Mouse (Mus musculus): ENCODE results near the gene Stag2. TPM values are rescaled to one million over a fixed set of nuclear protein-coding genes. Genes with fewer than 3 reads are reported as not detected.

The Stag2 gene
- polyA plus RNA-seq, 1 experiment from 2014 or later, result 41.0 TPM

DNA sequence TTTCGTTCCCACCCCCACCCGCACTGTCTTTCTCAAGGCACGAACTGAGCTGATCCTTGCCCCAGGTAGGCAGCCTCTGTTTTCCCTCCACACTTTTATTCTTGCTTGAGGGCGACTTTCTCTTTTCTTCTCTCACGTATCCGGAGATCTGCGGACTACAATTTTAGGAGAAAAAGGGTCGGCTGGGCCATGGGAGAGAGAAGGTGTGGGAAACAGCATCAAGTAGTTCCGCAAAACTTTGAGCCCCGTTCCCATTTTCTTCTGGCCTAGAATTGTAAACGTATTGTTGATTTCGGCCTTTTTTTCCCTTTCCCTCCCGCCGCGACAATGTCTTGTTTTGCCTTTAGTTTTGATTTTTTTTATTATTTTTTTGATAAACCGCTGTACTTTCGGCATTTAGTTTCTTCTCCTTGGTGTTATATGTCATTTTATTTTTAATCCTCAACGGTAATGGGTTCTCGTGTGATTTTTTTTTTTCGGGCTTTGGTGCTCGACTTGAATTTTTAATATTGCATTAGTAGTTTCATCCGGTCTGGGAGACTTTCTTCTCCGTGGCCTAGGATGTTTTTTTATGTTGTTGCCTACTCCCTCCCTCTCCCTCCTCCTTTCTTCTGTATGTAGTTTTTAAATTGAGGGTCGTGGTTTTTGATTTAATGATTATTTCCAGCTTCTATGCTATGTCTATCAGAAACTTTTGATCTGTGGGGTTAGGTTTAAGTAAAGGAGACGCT, 2.1 kb downstream of the Stag2 start:
- 13% methylated on average over 25 of the region's 25 CpGs for WGBS
- no peaks in the 10 kb centered on the region for H3K36me3 ChIP-seq (ENCODE audit: poor library complexity, severe bottlenecking)
- ATAC-seq, result no peak
- peaks cover 5% of the 10 kb centered on the region; the same call in 1 of the 2 replicates for H3K4me1 ChIP-seq
- H3K4me3 ChIP-seq, result peak overlapping the region; percentile 56
- H3K4me2 ChIP-seq, result peak overlapping the region; percentile 57
- H3K27me3 ChIP-seq, result no peaks in the 10 kb centered on the region
- peak overlapping the region; percentile 67 for H3K9ac ChIP-seq
- H3K27ac ChIP-seq, result peak overlapping the region; percentile 99
- H3K9me3 ChIP-seq (replicated peaks), result no peaks in the 10 kb centered on the region

DNA sequence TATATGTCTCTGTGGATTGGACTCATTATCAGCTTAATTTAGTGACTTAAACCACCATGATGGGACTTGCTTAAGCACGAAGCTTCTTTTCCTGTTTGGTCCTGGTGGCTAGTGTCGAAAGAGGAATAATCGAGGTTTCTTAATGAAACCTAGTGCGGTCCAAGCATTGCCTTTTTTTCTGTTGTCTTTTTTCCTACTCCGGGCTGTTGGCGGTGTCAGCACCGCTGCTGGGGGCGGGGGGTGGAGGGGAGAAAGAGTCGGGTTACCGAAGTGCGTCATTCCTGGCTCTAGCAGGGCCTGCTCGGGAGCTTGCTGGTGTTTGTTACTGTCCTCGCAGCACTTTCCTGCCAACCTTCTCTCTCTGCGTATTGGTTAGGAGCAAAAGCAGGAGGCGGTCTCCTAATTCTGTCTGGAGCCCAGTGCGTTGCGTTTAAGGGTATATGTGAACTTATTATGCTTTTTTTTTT, 2.8 kb downstream of the Stag2 start:
- 13% methylated on average over 17 of the region's 17 CpGs for WGBS
- H3K4me3 ChIP-seq, result peak overlapping the region; percentile 56
- ATAC-seq, result peak; percentile 62

DNA sequence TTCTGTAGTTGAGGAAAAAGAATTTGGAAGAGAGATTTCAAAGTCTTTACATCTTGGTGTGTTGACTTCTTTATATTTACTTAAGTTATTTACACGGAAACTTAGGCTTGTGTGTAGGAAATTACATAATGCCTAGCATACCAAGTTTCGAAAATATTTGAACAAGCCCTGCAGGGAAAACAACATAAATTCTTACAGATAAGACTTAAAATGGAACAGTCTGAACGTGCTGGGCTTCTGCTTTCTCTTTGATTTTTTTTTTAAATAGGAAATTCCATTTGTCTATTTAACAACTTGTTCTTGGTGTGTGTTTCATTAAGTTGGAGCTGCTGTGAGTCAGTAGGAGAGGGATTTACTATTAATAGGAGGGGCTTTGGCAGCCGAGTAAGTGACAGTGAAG, 3.9 kb downstream of the Stag2 start:
- no peaks in the 10 kb centered on the region for H3K27me3 ChIP-seq
- no peak overlapping the region for H3K27ac ChIP-seq
- H3K4me3 ChIP-seq, result peak overlapping the region; percentile 56
- H3K4me2 ChIP-seq, result peak overlapping the region; percentile 57
- H3K36me3 ChIP-seq (ENCODE audit: poor library complexity, severe bottlenecking), result no peaks in the 10 kb centered on the region
- H3K4me1 ChIP-seq, result peaks cover 5% of the 10 kb centered on the region; the same call in 1 of the 2 replicates
- 25% methylated on average over 4 of the region's 4 CpGs for WGBS
- H3K9ac ChIP-seq, result peak overlapping the region; percentile 43
- H3K9me3 ChIP-seq (replicated peaks), result no peaks in the 10 kb centered on the region
- no peak for ATAC-seq

More for the DNA sequence above, 2.8 kb downstream of the Stag2 start:
- H3K36me3 ChIP-seq (ENCODE audit: poor library complexity, severe bottlenecking), result no peaks in the 10 kb centered on the region
- H3K4me2 ChIP-seq, result peak overlapping the region; percentile 57
- H3K27me3 ChIP-seq, result no peaks in the 10 kb centered on the region
- H3K9me3 ChIP-seq (replicated peaks), result no peaks in the 10 kb centered on the region
- H3K4me1 ChIP-seq, result peaks cover 5% of the 10 kb centered on the region; the same call in 1 of the 2 replicates
- H3K9ac ChIP-seq, result peak overlapping the region; percentile 67
- H3K27ac ChIP-seq, result peak overlapping the region; percentile 99

DNA sequence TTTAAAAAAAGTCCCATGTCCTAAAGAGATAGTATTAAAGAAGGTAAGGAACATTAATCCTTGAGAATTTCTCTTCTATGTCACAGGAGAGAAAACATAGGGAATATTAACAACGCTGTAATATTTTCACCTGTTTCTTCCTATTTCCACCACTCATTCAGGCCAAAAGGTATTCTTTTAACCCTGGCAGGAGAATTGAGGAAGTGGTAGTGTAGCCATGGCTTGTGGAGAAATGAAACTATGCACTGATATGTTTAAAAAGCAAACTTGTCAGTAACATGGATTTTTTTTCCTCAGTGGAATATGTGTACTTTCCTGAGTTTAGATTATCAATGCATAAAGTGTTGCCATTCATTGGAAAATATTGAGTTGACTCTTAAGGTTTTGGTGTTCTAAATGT, 16.3 kb downstream of the Stag2 start:
- H3K9me3 ChIP-seq (replicated peaks), result no peaks in the 10 kb centered on the region
- no peak overlapping the region for H3K9ac ChIP-seq
- H3K4me1 ChIP-seq, result no peaks in the 10 kb centered on the region
- ATAC-seq, result no peak
- no peak overlapping the region for H3K27ac ChIP-seq
- no peaks in the 10 kb centered on the region for H3K27me3 ChIP-seq
- H3K36me3 ChIP-seq (ENCODE audit: poor library complexity, severe bottlenecking), result no peaks in the 10 kb centered on the region
- H3K4me2 ChIP-seq, result no peak overlapping the region
- H3K4me3 ChIP-seq, result no peak overlapping the region
- WGBS, result 77% methylated on average over 1 of the region's 1 CpGs

DNA sequence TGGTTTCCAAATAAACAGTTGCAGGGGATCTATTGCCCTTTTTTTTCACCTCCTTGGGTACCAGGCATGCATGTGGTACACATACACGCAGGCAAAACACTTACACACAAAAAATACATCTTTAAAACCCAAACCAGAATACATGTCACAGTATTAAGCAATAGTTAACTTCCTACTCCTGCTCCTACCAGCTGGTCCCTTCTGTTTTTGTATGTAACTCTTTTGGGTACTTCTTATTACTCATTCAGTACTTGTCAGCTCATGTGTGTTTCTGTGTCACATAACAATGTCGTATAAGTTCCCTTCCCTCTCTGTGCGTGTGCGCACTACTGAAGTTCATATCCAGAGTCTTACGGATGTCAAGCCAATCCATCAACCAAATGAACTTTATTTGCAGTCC, 21.7 kb downstream of the Stag2 start:
- Histone ChIP-seq H3K4me3 (no peak overlapping the region), H3K27ac (no peak overlapping the region), H3K4me2 (no peak overlapping the region), H3K27me3 (no peaks in the 10 kb centered on the region), H3K9ac (no peak overlapping the region), H3K9me3 (replicated peaks) (no peaks in the 10 kb centered on the region), H3K36me3 (ENCODE audit: poor library complexity, severe bottlenecking) (no peaks in the 10 kb centered on the region), H3K4me1 (no peaks in the 10 kb centered on the region)
- WGBS, result 90% methylated on average over 5 of the region's 5 CpGs
- no peak for ATAC-seq

DNA sequence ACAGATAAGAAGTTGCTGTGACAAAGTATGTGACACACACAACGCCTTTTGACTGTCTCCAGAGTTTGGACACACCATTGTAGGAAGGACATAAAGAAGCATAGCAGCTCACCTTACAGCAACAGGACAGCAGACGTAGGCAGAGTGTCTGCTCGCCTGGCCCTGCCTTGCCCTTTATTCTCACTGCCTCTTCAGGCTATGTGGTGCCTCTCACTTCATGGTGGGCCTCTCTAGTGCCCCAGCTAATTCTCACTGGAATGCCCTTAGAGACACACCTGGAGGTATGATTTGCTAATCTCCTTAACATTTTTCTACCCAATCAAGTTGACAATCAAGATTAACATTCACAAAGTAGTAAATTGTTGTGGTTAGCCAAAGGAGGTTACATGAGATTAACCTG, 38.5 kb downstream of the Stag2 start:
- Histone ChIP-seq H3K4me2 (no peak overlapping the region), H3K27me3 (no peaks in the 10 kb centered on the region), H3K4me1 (no peaks in the 10 kb centered on the region), H3K36me3 (ENCODE audit: poor library complexity, severe bottlenecking) (no peaks in the 10 kb centered on the region), H3K27ac (no peak overlapping the region), H3K9ac (no peak overlapping the region), H3K4me3 (no peak overlapping the region), H3K9me3 (replicated peaks) (no peaks in the 10 kb centered on the region)
- ATAC-seq, result no peak
- 72% methylated on average over 3 of the region's 3 CpGs for WGBS

DNA sequence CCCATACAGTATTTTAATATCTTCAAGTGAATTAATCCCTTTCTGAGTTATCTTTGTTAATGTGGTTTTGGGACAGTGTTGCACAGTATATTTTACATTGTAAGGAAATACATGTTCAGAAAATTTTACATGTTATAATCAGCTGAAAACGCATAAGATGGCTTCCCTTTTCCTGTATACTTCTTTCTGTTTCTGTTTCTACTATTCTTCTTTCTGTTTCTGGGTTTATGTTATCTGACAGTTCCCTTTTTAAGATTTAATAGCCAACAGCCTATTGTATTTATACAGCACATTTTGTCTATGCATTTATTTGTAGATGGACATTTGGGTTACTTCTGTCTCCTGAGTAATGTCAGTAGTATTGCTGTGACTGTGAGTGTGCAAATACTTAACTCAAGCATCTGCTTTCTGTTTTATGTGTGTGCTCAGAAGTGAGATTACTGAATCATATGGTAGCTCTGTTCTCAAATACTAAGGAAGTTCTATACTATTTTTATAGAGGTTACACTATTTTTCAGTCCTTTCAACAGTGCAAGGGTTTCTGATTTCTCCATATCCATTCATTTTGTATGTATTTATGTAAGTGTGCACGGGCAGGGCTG, 39.8 kb downstream of the Stag2 start:
- no peaks in the 10 kb centered on the region for H3K36me3 ChIP-seq (ENCODE audit: poor library complexity, severe bottlenecking)
- no peak overlapping the region for H3K4me2 ChIP-seq
- H3K4me1 ChIP-seq, result no peaks in the 10 kb centered on the region
- H3K9ac ChIP-seq, result no peak overlapping the region
- no peaks in the 10 kb centered on the region for H3K9me3 ChIP-seq (replicated peaks)
- H3K27ac ChIP-seq, result no peak overlapping the region
- H3K4me3 ChIP-seq, result no peak overlapping the region
- no peaks in the 10 kb centered on the region for H3K27me3 ChIP-seq
- no peak for ATAC-seq
- WGBS, result 83% methylated on average over 2 of the region's 2 CpGs

DNA sequence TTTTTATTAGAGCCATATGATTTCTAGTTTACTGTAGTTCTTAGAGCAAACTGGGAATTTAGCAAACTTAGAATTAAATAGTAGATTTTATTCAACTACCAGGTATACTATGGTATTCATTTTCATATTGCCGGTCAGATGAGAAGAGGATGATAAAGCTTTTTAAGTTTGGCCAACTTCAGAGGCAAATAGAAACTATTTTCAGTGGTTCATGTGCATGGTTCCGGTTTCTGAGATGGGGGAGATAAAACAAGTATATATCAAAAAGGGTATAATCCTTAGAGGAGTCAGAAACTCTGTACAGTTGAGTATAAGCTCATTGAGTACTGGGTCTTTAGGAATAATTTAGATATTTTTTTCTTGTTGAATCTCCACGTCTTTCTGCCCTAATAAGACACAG, 45.5 kb downstream of the Stag2 start:
- Histone ChIP-seq H3K36me3 (ENCODE audit: poor library complexity, severe bottlenecking) (no peaks in the 10 kb centered on the region), H3K9ac (no peak overlapping the region), H3K4me3 (no peak overlapping the region), H3K27me3 (no peaks in the 10 kb centered on the region), H3K27ac (no peak overlapping the region), H3K9me3 (replicated peaks) (no peaks in the 10 kb centered on the region), H3K4me2 (no peak overlapping the region), H3K4me1 (no peaks in the 10 kb centered on the region)
- ATAC-seq, result no peak
- WGBS, result 89% methylated on average over 3 of the region's 3 CpGs

DNA sequence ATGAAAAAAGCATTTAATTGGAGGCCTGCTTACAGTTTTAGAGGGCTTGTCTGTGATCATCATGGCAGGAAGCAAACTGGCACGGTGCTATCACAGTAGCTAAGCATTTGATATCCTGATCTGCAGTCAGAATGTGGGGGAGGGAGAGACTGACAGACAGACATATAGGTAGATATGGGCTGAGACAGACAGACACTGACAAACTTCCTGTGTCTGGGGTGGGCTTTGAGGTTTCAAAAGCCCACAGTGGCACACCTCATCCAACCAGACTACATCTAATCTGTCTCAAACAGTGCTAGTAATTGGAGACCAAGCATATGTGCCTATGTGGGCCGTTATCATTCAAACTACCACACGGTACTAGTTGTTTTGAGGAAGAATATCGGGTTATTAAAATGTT, 53.4 kb downstream of the Stag2 start:
- Histone ChIP-seq H3K4me1 (no peaks in the 10 kb centered on the region), H3K27ac (no peak overlapping the region), H3K36me3 (ENCODE audit: poor library complexity, severe bottlenecking) (0 out of 2 replicates have a peak, but pooled peaks cover 5% of the 10 kb centered on the region), H3K4me2 (no peak overlapping the region), H3K9ac (no peak overlapping the region), H3K27me3 (no peaks in the 10 kb centered on the region), H3K4me3 (no peak overlapping the region), H3K9me3 (replicated peaks) (no peaks in the 10 kb centered on the region)
- WGBS, result 92% methylated on average over 4 of the region's 4 CpGs
- no peak for ATAC-seq

DNA sequence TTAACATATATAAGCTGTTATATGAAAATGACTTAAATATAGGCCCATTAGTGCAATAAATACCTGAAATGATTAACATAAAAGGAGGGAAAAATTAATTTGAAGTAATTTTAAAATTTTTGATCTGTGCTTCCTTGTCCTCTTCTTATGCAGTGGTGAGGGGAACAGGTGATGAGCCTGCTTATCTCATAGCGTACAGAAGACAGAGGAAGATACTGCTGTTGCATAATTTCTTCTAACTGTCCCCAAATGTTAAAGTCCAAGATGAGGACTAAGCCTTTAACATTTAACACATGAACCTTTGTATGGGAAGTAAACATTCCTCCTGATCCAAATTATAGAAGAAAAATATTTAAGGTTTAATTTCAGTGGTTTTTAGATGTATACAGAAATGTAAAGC, 66.6 kb downstream of the Stag2 start:
- no peaks in the 10 kb centered on the region for H3K27me3 ChIP-seq
- H3K27ac ChIP-seq, result no peak overlapping the region
- ATAC-seq, result no peak
- H3K4me2 ChIP-seq, result no peak overlapping the region
- H3K36me3 ChIP-seq (ENCODE audit: poor library complexity, severe bottlenecking), result no peaks in the 10 kb centered on the region
- H3K9ac ChIP-seq, result no peak overlapping the region
- H3K4me3 ChIP-seq, result no peak overlapping the region
- H3K9me3 ChIP-seq (replicated peaks), result no peaks in the 10 kb centered on the region
- H3K4me1 ChIP-seq, result no peaks in the 10 kb centered on the region
- 82% methylated on average over 1 of the region's 1 CpGs for WGBS

DNA sequence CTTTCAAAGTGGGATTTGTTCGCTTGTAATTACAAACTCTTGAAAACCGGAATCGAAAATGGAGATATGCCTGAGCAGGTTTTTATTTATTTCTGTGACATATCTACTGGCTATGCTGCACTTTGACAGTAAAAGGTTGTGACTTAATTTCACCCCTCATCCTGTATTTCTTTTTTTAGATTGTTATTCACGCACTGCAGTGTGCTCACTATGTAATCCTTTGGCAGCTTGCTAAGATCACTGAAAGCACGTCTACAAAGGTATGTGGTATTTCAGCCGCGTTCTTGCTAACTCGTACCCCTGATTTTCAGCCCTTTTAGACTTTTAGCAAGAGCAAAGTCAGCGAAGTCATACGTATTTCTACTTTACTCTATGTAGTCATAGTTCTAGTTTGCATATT, 101.2 kb downstream of the Stag2 start:
- H3K9ac ChIP-seq, result no peak overlapping the region
- H3K9me3 ChIP-seq (replicated peaks), result no peaks in the 10 kb centered on the region
- H3K27ac ChIP-seq, result no peak overlapping the region
- no peak overlapping the region for H3K4me2 ChIP-seq
- no peaks in the 10 kb centered on the region for H3K27me3 ChIP-seq
- no peaks in the 10 kb centered on the region for H3K4me1 ChIP-seq
- ATAC-seq, result no peak
- H3K36me3 ChIP-seq (ENCODE audit: poor library complexity, severe bottlenecking), result peaks cover 3% of the 10 kb centered on the region; the same call in 1 of the 2 replicates
- WGBS, result 94% methylated on average over 10 of the region's 10 CpGs
- no peak overlapping the region for H3K4me3 ChIP-seq

DNA sequence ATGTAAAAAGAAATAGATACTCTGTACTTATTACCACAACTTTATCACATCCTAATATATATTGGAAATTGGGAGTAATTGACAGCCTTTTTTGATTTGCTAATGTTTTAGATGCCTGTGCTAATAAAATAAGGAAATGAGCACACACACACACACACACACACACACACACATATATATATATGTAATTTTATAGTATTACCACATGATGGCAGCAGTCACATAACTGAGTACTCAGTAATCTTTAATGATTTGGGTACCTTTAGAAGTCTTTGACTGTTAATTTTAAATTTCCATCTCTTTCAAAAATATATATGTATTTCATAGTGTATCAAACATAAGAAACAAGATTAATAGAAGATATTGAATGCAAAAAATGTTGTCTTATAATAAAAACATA, 123.6 kb downstream of the Stag2 start:
- H3K27me3 ChIP-seq, result no peaks in the 10 kb centered on the region
- H3K9ac ChIP-seq, result no peak overlapping the region
- ATAC-seq, result no peak
- no peak overlapping the region for H3K4me2 ChIP-seq
- H3K27ac ChIP-seq, result no peak overlapping the region
- H3K4me3 ChIP-seq, result no peak overlapping the region
- no peaks in the 10 kb centered on the region for H3K9me3 ChIP-seq (replicated peaks)
- H3K36me3 ChIP-seq (ENCODE audit: poor library complexity, severe bottlenecking), result no peaks in the 10 kb centered on the region
- H3K4me1 ChIP-seq, result no peaks in the 10 kb centered on the region

All from forebrain, embryonic 13.5 days (tissue).